Mouse (Mus musculus) retina, postnatal 1 day (tissue): ENCODE results near the gene Cnnm2.
A peak's percentile ranks its signal among the peaks of the same experiment; 100 is the strongest.

ENCODE experiments used
- DNase-seq: peaks from one replicate; pipeline ENCODE4 v3.0.0-alpha.2; 2012

Gene Cnnm2

DNA sequence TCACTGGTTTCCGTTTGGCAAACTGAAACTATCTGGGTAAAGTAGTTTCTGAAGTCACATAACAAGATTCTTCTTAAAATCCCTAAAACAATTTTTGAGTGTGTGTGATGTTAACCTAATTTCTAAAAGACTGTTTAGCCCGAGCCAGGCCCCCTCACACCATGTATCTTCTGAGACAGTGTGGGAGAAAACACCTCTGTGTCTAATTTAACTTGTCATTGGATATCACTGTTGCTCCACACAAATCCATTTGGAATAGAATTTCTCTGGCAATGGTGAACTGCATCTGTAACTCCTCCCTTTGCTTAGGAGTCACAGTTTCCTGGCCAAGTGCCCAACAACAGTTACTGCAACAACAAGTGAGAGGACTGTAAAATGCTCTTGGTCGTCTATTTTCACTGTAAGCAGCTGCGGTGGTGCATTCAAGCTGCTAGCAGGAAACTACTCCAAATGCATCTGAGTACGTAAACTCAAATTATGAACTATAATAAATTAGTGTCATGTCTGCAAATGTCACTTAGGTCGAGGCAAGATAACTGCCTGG is 167.7 kb downstream of the Cnnm2 start:
- peak; percentile 68 for DNase-seq
